Mouse (Mus musculus) intestine, embryonic 14.5 days (tissue): ENCODE measurements around the gene Clasp2. TPM values are rescaled to one million over a fixed set of nuclear protein-coding genes. Genes with fewer than 3 reads are reported as not detected.

Experiments
- ATAC-seq: fragments of 200-750 bp; cut with Nextera tagmentation; replicated peaks from 2 replicates; pipeline ENCODE4 v1.8.0; 2017; ENCODE audit warnings: low read depth, moderate number of reproducible peaks, moderate TSS enrichment, moderate library complexity; ENCODE audit not compliant: low FRiP score, low TSS enrichment
- DNase-seq: peaks from one replicate; pipeline ENCODE4 v3.0.0-alpha.2; 2018; ENCODE audit warnings: low spot score
- H3K27ac ChIP-seq: fragments of 300-500 bp; sonication (generic); 2 replicates; pipeline ENCODE4 v1.5.1; 2014; ENCODE audit warnings: low read depth, mild to moderate bottlenecking, control low read depth
- H3K27me3 ChIP-seq: fragments of 300-500 bp; sonication (generic); replicated peaks from 2 replicates; pipeline ENCODE4 v1.6.1; 2014; ENCODE audit warnings: low read length, control low read depth; ENCODE audit not compliant: control insufficient read depth, insufficient read depth
- H3K36me3 ChIP-seq: fragments of 300-500 bp; sonication (generic); 2 replicates; pipeline ENCODE4 v1.6.1; 2014; ENCODE audit warnings: low read length, control low read depth; ENCODE audit not compliant: control insufficient read depth, insufficient read depth
- H3K4me1 ChIP-seq: fragments of 300-500 bp; sonication (generic); replicated peaks from 2 replicates; pipeline ENCODE4 v1.6.1; 2014; ENCODE audit warnings: low read length, control low read depth, mixed read lengths; ENCODE audit not compliant: control insufficient read depth, insufficient read depth
- H3K4me2 ChIP-seq: fragments of 300-500 bp; sonication (generic); 2 replicates; pipeline ENCODE4 v1.6.1; 2014; ENCODE audit warnings: low read length
- H3K4me3 ChIP-seq: fragments of 300-500 bp; sonication (generic); 2 replicates; pipeline ENCODE4 v1.5.1; 2014; ENCODE audit warnings: low read depth, low read length, control low read depth, mixed read lengths
- H3K9ac ChIP-seq: fragments of 300-500 bp; sonication (generic); 2 replicates; pipeline ENCODE4 v1.6.1; 2014; ENCODE audit warnings: mild to moderate bottlenecking, low read length
- H3K9me3 ChIP-seq: fragments of 300-500 bp; sonication (generic); 2 replicates; pipeline ENCODE4 v1.6.1; 2016; ENCODE audit warnings: low read length, control low read depth; ENCODE audit not compliant: control insufficient read depth
- WGBS: fragments of 180-500 bp; shearing (Covaris S2); extraction: QIAGEN DNeasy Blood & Tissue Kit; methylation state at CpG from one replicate; pipeline ENCODE4 v1.1.7; 2014; 5-methylcytosine and 5-hydroxymethylcytosine counted together
- polyA plus RNA-seq: library from polyadenylated mRNA; unstranded; fragments of >200 nt; fragmentation: Nextera tagmentation; extraction: Ambion mirVana; gene quantifications from 2 replicates; pipeline ENCODE4 v1.2.1, GENCODE M21; 2014

Gene Clasp2
- polyA plus RNA-seq, 1 experiment from 2014 or later, result 30.3 TPM

DNA sequence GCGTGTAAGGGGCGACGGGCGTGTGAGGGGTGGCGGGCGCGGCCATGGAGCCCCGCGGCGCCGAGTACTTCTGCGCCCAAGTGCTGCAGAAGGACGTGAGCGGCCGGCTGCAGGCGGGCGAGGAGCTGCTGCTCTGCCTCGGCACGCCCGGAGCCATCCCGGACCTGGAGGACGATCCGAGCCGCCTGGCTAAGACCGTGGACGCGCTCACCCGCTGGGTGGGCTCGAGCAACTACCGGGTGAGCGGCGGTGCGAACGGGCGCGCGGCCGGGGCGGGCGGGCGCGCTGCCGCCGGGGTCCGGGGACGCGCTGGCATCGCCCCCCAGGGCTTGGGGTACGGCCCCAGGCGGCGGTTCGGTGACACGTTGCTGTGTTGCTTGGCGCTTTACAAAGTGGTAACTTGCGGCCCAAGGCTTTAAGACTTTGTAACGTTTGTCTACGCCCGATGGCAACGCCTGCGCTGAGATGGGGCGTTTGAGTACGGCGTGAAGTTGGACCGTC is 414 bp downstream of the Clasp2 start:
- H3K4me3 ChIP-seq, result peak overlapping the region; percentile 79
- H3K4me2 ChIP-seq, result peak overlapping the region; percentile 91
- H3K9me3 ChIP-seq, result no peaks in the 10 kb centered on the region
- peaks cover 10% of the 10 kb centered on the region; the same call in 1 of the 2 replicates for H3K4me1 ChIP-seq
- peak overlapping the region; percentile 76 for H3K9ac ChIP-seq
- H3K27ac ChIP-seq, result peak overlapping the region; percentile 62
- ATAC-seq (peak; percentile 78), DNase-seq (peak; percentile 89)
- no peaks in the 10 kb centered on the region for H3K36me3 ChIP-seq
- under 1% methylated on average over 63 of the region's 64 CpGs for WGBS
- no peaks in the 10 kb centered on the region for H3K27me3 ChIP-seq

DNA sequence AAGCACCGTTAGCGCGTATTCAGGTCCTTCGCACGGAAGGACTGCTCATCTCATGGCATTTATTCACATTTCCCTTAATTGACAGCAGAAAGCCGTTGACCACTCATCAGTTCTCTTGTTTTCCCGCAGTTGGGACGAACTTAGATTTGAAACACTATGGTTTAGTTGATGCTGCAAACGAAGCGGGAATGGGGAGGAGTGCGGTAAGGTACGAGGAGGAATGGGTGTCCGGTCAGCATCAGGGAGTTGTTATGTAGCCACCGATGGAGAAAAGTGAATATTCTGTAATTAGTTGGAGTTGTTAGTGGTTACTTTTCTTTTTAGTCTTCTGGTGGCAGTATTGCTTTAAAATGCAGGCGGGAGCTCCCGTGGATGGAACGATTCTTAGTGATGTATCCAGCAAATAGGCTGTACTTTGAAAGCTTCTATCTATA is 1.1 kb downstream of the Clasp2 start:
- DNase-seq (peak; percentile 71), ATAC-seq (no peak)
- H3K4me1 ChIP-seq, result peaks cover 10% of the 10 kb centered on the region; the same call in 1 of the 2 replicates
- 3% methylated on average over 17 of the region's 17 CpGs for WGBS
- no peaks in the 10 kb centered on the region for H3K36me3 ChIP-seq
- no peaks in the 10 kb centered on the region for H3K9me3 ChIP-seq
- H3K4me3 ChIP-seq, result peak overlapping the region; percentile 79
- H3K9ac ChIP-seq, result peak overlapping the region; percentile 76
- H3K27me3 ChIP-seq, result no peaks in the 10 kb centered on the region
- peak overlapping the region; percentile 91 for H3K4me2 ChIP-seq
- H3K27ac ChIP-seq, result no peak overlapping the region

DNA sequence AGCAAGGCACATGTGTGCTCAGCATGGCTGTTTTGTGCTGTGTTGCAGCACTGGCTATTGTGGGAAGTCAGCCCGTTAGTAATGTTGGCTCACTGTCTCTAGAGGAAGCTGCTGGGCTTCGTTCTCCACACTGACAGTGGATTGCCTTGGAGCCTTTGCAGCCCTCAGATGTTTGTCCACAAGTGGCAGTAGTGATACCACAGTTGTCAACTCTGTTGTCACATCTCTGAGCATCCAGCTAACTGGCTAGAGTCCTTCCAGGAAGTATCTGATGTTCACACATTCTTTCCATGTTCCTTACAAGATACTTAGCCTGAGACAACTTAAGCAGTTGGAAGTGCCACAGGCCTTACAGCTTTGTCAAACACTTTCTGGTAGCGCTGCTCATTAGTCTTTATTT is 2.0 kb downstream of the Clasp2 start:
- no peak overlapping the region for H3K27ac ChIP-seq
- WGBS, result 59% methylated on average over 3 of the region's 3 CpGs
- H3K4me1 ChIP-seq, result peaks cover 10% of the 10 kb centered on the region; the same call in 1 of the 2 replicates
- ATAC-seq, result no peak
- no peaks in the 10 kb centered on the region for H3K9me3 ChIP-seq
- no peak overlapping the region for H3K4me2 ChIP-seq
- no peak overlapping the region for H3K4me3 ChIP-seq
- DNase-seq, result no peak
- no peaks in the 10 kb centered on the region for H3K36me3 ChIP-seq
- H3K9ac ChIP-seq, result no peak overlapping the region
- H3K27me3 ChIP-seq, result no peaks in the 10 kb centered on the region

DNA sequence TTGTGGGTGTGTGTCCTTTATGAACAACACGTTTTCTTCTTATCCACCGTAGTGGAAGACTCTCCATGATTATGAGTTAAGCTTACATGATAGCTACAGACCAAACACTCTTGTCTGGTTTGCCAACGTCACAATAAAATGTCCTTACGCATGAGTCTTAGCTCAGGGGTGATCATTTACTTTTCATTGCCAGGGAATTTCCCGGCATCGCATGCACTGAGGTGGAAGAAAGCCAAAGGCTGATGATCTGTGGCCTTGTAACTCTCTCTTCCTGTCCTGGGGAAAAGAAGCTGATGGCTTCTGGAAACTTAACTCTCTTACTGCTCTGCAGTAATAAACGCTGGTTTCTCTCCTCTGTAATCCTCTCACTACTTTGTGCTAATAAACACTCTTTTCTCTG is 8.1 kb downstream of the Clasp2 start:
- peaks cover 5% of the 10 kb centered on the region; the same call in 1 of the 2 replicates for H3K36me3 ChIP-seq
- no peaks in the 10 kb centered on the region for H3K9me3 ChIP-seq
- 59% methylated on average over 7 of the region's 7 CpGs for WGBS
- H3K9ac ChIP-seq, result no peak overlapping the region
- no peak for ATAC-seq
- H3K27ac ChIP-seq, result no peak overlapping the region
- peaks cover 3% of the 10 kb centered on the region; the same call in 1 of the 2 replicates for H3K4me1 ChIP-seq
- H3K27me3 ChIP-seq, result no peaks in the 10 kb centered on the region
- no peak overlapping the region for H3K4me3 ChIP-seq
- DNase-seq, result no peak
- H3K4me2 ChIP-seq, result no peak overlapping the region

DNA sequence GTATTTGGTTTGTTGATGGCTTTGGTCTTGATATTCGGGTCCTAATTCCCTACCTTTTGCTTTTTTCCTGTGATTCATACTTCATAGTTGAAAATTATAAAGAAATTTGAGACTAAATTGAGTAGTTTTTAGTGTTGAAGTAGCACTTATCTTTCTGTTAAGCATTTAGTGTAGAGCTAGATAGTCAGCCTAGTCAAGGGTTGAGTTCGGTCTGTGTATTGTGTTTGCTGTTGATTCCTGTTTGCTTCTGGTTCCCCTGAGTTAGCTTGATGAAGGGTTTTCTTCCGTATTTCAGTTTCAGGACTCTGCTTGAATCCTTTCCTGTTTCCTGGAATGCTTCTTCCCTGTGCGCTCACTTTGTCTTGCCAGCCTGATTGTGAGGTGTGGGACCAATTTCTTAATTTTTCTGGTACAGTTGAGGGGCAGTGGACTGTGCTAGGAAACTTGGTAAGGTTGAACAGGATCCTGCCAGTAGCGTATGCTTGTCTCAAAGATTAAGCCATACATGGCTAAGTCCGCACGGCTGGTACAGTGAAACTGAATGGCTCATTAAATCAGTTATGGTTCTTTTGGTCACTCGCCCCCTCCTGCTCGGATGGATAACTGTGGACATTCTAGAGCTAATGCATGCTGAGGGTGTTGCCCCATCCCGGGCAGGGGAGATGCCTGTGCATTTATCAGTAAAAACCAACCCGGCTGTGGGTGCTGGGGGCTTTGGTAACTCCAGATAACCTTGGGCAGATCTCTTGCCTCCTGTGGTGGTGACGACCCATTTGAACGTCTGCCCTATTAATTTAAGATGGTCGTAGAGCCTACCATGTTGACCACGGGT is 14.8 kb downstream of the Clasp2 start:
- Histone ChIP-seq H3K4me2 (no peak overlapping the region), H3K27ac (no peak overlapping the region), H3K27me3 (no peaks in the 10 kb centered on the region), H3K4me1 (no peaks in the 10 kb centered on the region), H3K36me3 (peaks cover 10% of the 10 kb centered on the region; the same call in 1 of the 2 replicates), H3K9ac (no peak overlapping the region), H3K9me3 (0 out of 2 replicates have a peak, but pooled peaks cover 2% of the 10 kb centered on the region), H3K4me3 (no peak overlapping the region)
- WGBS, result 88% methylated on average over 15 of the region's 15 CpGs
- DNase-seq (no peak), ATAC-seq (no peak)

DNA sequence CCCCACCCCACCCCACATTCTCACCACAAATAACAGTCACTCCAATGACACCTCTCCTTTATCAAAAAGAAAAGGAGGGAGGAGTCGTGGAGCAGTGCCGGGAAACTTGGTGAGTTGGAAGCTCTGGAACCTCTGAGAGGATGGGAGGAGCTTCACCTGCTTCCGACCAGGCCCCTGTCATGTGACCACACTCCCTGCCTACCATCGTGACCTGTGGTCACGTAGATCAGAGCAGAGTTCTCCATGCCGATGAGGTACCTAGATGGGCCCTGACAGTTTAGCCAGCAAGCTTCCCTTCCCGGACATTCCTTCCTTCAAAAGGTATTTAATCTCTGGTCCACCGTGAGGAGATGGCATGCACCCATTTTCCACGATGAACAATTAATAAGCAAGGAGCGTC is 17.2 kb downstream of the Clasp2 start:
- Histone ChIP-seq H3K4me3 (no peak overlapping the region), H3K9me3 (0 out of 2 replicates have a peak, but pooled peaks cover 2% of the 10 kb centered on the region), H3K36me3 (peaks cover 13% of the 10 kb centered on the region; the same call in 1 of the 2 replicates), H3K9ac (no peak overlapping the region), H3K4me2 (no peak overlapping the region), H3K4me1 (no peaks in the 10 kb centered on the region), H3K27me3 (no peaks in the 10 kb centered on the region), H3K27ac (no peak overlapping the region)
- DNase-seq, result no peak
- no peak for ATAC-seq
- 93% methylated on average over 10 of the region's 10 CpGs for WGBS

DNA sequence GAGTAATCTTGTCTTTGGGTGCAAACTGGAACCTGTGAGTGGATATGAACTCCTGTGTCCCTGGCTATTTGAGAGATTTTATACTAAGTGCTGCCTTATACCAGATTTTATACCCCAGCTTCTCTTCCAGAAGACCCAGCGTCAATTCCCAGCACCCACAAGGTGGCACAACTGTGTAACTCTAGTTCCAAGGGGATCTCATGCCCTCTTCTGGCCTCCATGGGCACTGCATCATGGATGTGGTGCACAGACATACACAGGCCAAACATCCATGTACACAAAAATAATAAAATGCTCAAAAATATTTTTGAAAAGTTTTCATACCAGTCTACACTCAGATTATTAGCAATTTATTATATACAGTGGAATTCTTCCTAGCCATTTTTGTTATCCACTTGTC is 18.4 kb downstream of the Clasp2 start:
- H3K4me2 ChIP-seq, result no peak overlapping the region
- peaks cover 13% of the 10 kb centered on the region; the same call in 1 of the 2 replicates for H3K36me3 ChIP-seq
- no peak overlapping the region for H3K4me3 ChIP-seq
- no peak for DNase-seq
- no peaks in the 10 kb centered on the region for H3K4me1 ChIP-seq
- no peak for ATAC-seq
- H3K27me3 ChIP-seq, result no peaks in the 10 kb centered on the region
- 93% methylated on average over 1 of the region's 1 CpGs for WGBS
- H3K27ac ChIP-seq, result no peak overlapping the region
- H3K9ac ChIP-seq, result no peak overlapping the region
- H3K9me3 ChIP-seq, result 0 out of 2 replicates have a peak, but pooled peaks cover 2% of the 10 kb centered on the region

DNA sequence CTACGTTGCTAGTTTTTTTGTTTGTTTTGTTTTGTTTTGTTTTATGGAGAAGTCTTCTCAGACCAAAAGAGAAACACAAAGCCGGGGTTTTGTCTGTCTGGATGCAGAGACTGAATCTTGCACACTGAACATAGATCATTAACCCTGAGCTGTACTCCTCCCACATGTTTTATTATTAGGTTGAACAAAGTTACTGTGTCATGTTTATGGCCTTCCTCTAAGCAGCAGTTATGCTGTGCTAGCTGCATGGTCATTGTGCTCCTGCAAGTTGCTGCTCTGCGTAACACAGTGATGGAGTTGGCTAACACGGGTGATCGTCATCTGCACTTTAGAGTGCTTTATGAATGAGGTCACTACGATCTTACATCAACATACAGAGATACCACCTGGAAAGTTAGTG is 21.1 kb downstream of the Clasp2 start:
- DNase-seq (no peak), ATAC-seq (no peak)
- no peak overlapping the region for H3K27ac ChIP-seq
- WGBS, result 85% methylated on average over 6 of the region's 6 CpGs
- H3K27me3 ChIP-seq, result no peaks in the 10 kb centered on the region
- H3K9me3 ChIP-seq, result 0 out of 2 replicates have a peak, but pooled peaks cover 2% of the 10 kb centered on the region
- no peaks in the 10 kb centered on the region for H3K4me1 ChIP-seq
- H3K9ac ChIP-seq, result no peak overlapping the region
- no peak overlapping the region for H3K4me3 ChIP-seq
- peaks cover 15% of the 10 kb centered on the region; the same call in 1 of the 2 replicates for H3K36me3 ChIP-seq
- no peak overlapping the region for H3K4me2 ChIP-seq
